Mouse (Mus musculus) olfactory bulb, adult 2 months (tissue): ENCODE data around the gene Fcgr2b.

Experiments
- CTCF ChIP-seq: fragments of 200-500 bp; IDR thresholded peaks from 2 replicates; pipeline ENCODE4 v1.5.1; 2012; ENCODE audit warnings: low read depth, mild to moderate bottlenecking, low read length, moderate library complexity; ENCODE audit not compliant: insufficient read depth
- POLR2A ChIP-seq: fragments of 200-500 bp; IDR thresholded peaks from 2 replicates; pipeline ENCODE4 v1.6.1; 2012; ENCODE audit warnings: mild to moderate bottlenecking, low read depth, low read length, moderate library complexity; ENCODE audit not compliant: insufficient read depth

DNA sequence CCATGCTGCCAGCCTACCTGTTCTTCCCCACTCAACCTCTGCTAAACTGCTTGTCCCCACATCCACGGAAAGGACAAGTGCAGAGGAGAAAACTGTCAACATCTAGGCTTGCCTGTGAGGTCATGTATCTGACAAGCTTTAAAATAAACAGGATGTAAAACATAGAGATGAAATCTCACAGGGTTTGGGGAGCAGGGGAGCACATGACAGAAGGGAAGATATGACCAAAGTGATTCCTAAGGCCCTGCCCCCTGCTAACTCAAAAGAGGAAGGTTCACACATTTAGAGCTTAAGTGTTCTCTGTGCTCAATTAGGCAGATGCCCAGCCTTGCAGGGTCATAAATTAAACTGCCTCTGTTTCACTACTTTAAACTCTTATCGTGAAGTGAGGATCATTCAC, 42.0 kb downstream of the Fcgr2b start:
- TF ChIP-seq CTCF: no peak
- no peak for TF ChIP-seq POLR2A
